Mouse (Mus musculus) colon, adult 2 months (tissue): ENCODE data around the gene Olfr48. TPM values are rescaled to one million over a fixed set of nuclear protein-coding genes. Genes with fewer than 3 reads are reported as not detected.

Experiments
- polyA plus RNA-seq: library from polyadenylated mRNA; depleted of rRNA; stranded (reverse); fragments of >200 nt; gene quantifications from 2 replicates; pipeline ENCODE4 v1.2.3, GENCODE M21; 2012; rRNA removed

Olfr48 gene
- polyA plus RNA-seq, result not detected in 2 replicates

DNA sequence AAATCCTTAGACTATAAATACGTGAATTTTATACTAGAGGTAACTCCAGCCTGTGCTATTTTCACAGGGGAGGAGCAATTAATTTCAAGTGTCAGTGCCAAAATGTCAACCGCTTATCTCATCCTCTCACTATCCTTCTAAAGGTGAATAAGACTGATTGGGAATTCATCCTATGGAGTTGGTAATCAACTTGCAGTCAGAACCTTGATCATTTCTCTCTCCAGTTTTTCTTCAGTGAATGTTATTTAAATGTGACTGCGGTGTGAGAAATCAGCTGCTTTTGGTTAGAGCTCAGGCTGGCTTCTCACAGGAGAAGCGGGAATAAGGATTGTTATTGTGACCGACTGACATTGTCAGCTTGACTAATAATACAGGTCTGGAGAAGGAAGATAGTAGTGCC is at the start of gene Olfr48:
Gene Olfr48 (minus strand): TSS at position 101 of the 400 bp plus-strand sequence.

DNA sequence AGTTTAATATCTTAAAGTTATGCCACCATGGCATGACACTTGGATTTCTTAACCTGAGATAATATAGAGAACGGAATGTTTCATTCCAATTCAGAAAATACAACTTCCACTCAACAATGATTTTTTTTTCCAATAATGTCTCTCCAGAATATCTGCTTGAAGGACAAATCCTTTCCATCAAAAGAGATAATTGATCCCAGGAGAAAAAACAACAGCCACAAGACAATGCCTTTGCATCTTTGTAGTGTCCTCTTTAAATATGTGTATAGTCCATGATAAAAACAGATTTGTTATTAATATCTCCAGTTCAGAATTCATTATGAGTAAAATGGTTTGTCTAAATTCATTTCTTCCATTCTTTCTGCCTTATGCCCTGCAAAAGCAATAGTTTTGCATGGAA is 30.1 kb upstream of the Olfr48 start, which contains the start of gene Olfr1257:
Gene Olfr1257 (plus strand): TSS at position 301 of the 400 bp plus-strand sequence.

GRCm38 (mm10) chr2:89841455-89841854 is 6.5 kb downstream of the Olfr48 start, which contains the start of gene Olfr1256:
Gene Olfr1256 (minus strand): TSS chr2:89841555.

GRCm38 (mm10) chr2:89811751-89812150 is 36.3 kb downstream of the Olfr48 start, which contains the start of gene Olfr1255:
Gene Olfr1255 (plus strand): TSS chr2:89812051.

DNA sequence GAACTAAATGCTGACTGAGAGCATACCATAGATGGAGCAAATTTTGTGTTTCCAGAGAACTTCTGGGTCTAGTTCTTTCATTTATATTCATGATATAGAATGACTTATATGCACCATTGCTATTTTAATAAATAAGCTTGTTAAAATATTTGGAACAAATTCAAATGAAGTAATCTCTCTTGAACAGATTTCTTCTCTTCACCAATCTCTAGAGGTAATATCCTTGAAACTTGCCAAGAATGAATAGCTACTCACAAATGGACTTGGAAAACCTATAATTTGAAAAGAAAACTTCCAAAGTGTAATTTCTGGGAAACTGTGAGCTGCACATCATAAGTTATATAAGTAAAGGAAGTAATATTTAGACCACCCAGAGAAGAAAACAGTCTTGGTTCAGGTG is 54.5 kb downstream of the Olfr48 start, which contains the start of gene Olfr1254:
Gene Olfr1254 (minus strand): TSS at position 101 of the 400 bp plus-strand sequence.

Other genes with a start within 250 kb of the Olfr48 start
- gene Olfr1247, start 234.1 kb downstream of the Olfr48 start, polyA plus RNA-seq, result not detected in 2 replicates
- not detected in 2 replicates for gene Olfr1248, start 230.0 kb downstream of the Olfr48 start, polyA plus RNA-seq
- gene Olfr1249, start 213.2 kb downstream of the Olfr48 start, polyA plus RNA-seq, result not detected in 2 replicates
- gene Olfr1250, start 186.7 kb downstream of the Olfr48 start, polyA plus RNA-seq, result not detected in 2 replicates
- gene Olfr1251, start 176.3 kb downstream of the Olfr48 start, polyA plus RNA-seq, result not detected in 2 replicates
- gene Olfr1252, start 123.2 kb downstream of the Olfr48 start, polyA plus RNA-seq, result not detected in 2 replicates
- not detected in 2 replicates for gene Olfr1253, start 91.1 kb downstream of the Olfr48 start, polyA plus RNA-seq
- not detected in 2 replicates for gene Olfr1254, start 54.6 kb downstream of the Olfr48 start, polyA plus RNA-seq
- gene Olfr1255, start 36.2 kb downstream of the Olfr48 start, polyA plus RNA-seq, result not detected in 2 replicates
- not detected in 2 replicates for gene Olfr1256, start 6.7 kb downstream of the Olfr48 start, polyA plus RNA-seq
- not detected in 2 replicates for gene Olfr1257, start 30.2 kb upstream of the Olfr48 start, polyA plus RNA-seq
- not detected in 2 replicates for gene Olfr1258, start 79.1 kb upstream of the Olfr48 start, polyA plus RNA-seq
- gene Olfr1259, start 100.5 kb upstream of the Olfr48 start, polyA plus RNA-seq, result not detected in 2 replicates
- gene Olfr1260, start 126.1 kb upstream of the Olfr48 start, polyA plus RNA-seq, result not detected in 2 replicates
- gene Olfr1261, start 143.0 kb upstream of the Olfr48 start, polyA plus RNA-seq, result not detected in 2 replicates
- not detected in 2 replicates for gene Olfr1262, start 151.9 kb upstream of the Olfr48 start, polyA plus RNA-seq
- gene Olfr1263, start 163.9 kb upstream of the Olfr48 start, polyA plus RNA-seq, result not detected in 2 replicates
- not detected in 2 replicates for gene Olfr1264, start 177.4 kb upstream of the Olfr48 start, polyA plus RNA-seq
- gene Olfr1265, start 187.1 kb upstream of the Olfr48 start, polyA plus RNA-seq, result not detected in 2 replicates
- gene Olfr140, start 215.4 kb upstream of the Olfr48 start, polyA plus RNA-seq, result not detected in 2 replicates